Mouse (Mus musculus): ENCODE data around the gene Defb22.

DNA sequence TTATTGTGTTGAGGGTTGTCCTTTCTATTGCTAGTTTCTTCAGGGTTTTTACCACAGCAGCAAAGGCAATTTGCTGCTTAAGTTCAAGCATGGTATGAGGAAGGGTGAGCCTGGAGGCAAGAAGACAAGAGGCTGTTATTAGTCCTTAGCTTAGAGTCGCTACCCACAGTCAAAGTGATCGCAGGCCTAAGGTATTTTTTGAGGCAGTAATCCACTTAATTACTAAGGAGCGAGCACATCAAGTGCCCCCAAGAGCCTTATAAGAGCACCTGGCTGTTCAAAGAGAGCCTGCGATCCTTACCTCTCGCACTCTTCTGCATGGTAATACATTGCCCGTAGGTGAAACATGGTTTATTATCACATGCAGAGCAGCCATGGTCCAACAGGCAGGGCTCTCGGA, 8.2 kb downstream of the Defb22 start:
- TF ChIP-seq GATA1 (IDR thresholded peaks at IDR 0.05; ENCODE audit: borderline replicate concordance, low read length) (no peak), FLI1 (IDR thresholded peaks at IDR 0.05; ENCODE audit: low read length) (no peak)

Data from megakaryocyte, embryonic 14.5 days (primary cell).